17 mouse cellular contexts compared by ENCODE assay signal in genomic region chr19:10980210-10980609, GRCm38 (mm10). TPM values are rescaled to one million over a fixed set of nuclear protein-coding genes. Genes with fewer than 3 reads are reported as not detected.
DNase-seq lines count a peak whose midpoint lies in the region; ATAC-seq and TF ChIP-seq lines count a peak whose summit lies in the region.
"Had no signal": no experiment of that assay in that cellular context is flagged by ENCODE, and none has a peak within 500 bp of the region (broad histone marks: within the 10 kb centered on the region; RNA-seq: fewer than 3 reads in every experiment).

No protein-coding gene starts in this region.

- H3K4me3 ChIP-seq in heart, embryonic 13.5 days, result no peak overlapping the region
- H3K4me3 ChIP-seq in megakaryocyte, embryonic 14.5 days (replicated peaks), result peak overlapping the region; percentile 87
- peak overlapping the region; percentile 45 to 47 for H3K4me3 ChIP-seq in MEL (ENCODE audit: control insufficient read depth in 1 of 2, insufficient read depth in 1 of 2, low read depth in 2 of 2, low read length in 2 of 2)
- H3K4me3 ChIP-seq in liver, embryonic 14.5 days (ENCODE audit: insufficient read depth in 1 of 2, low read depth in 2 of 2, low read length in 2 of 2), result peak overlapping the region in 1 of 2 experiments; percentile 14; a peak in 1 of 4 replicates
- H3K4me3 ChIP-seq: embryonic facial prominence, embryonic 13.5 days; limb, embryonic 12.5 days had no signal

- TF ChIP-seq CTCF in MEL (IDR thresholded peaks at IDR 0.05 in 2 of 3, conservative IDR thresholded peaks at IDR 0.05 in 1 of 3; ENCODE audit: control insufficient read depth in 1 of 3, insufficient read depth in 1 of 3, low read depth in 2 of 3, low read length in 3 of 3, poor library complexity in 1 of 3, severe bottlenecking in 1 of 3), result no peak
- no peak for TF ChIP-seq CTCF in liver, embryonic 14.5 days (IDR thresholded peaks at IDR 0.05; ENCODE audit: low read depth)

- no peak for TF ChIP-seq POLR2A in MEL (IDR thresholded peaks at IDR 0.05; ENCODE audit: control insufficient read depth in 1 of 2, insufficient read depth in 1 of 2, low read depth in 1 of 2, low read length in 2 of 2, poor library complexity in 1 of 2)

- TF ChIP-seq RAD21 in MEL (IDR thresholded peaks at IDR 0.05; ENCODE audit: low read depth, low read length), result no peak

- TF ChIP-seq EP300 in MEL (IDR thresholded peaks at IDR 0.05; ENCODE audit: low read depth in 1 of 2, low read length in 2 of 2), result no peak
- TF ChIP-seq EP300 in liver, embryonic 14.5 days (IDR thresholded peaks at IDR 0.05; ENCODE audit: low read depth), result no peak

- H3K27ac ChIP-seq in heart, embryonic 13.5 days (replicated peaks), result no peak overlapping the region
- no peak overlapping the region for H3K27ac ChIP-seq in MEL (ENCODE audit: control insufficient read depth, low read depth, low read length)
- H3K27ac ChIP-seq in liver, embryonic 14.5 days, result no peak overlapping the region
- H3K27ac ChIP-seq: embryonic facial prominence, embryonic 13.5 days; limb, embryonic 12.5 days had no signal

- no peak for DNase-seq in heart, postnatal 25 days (ENCODE audit: low spot score)
- DNase-seq in MEL (ENCODE audit: low read depth, low spot score), result peak; percentile 15
- no peak for DNase-seq in liver, embryonic 14.5 days (ENCODE audit: low read depth in 3 of 3, low spot score in 3 of 3)
- DNase-seq in kidney, adult 11 months, result no peak
- DNase-seq in layer of hippocampus, postnatal 25 days (ENCODE audit: extremely low spot score in 1 of 2, low spot score in 1 of 2), result no peak

- no peaks in the 10 kb centered on the region for H3K9me3 ChIP-seq in heart, embryonic 13.5 days
- 0 out of 2 replicates have a peak, but pooled peaks cover 3% of the 10 kb centered on the region for H3K9me3 ChIP-seq in megakaryocyte, embryonic 14.5 days
- no peaks in the 10 kb centered on the region for H3K9me3 ChIP-seq in MEL (replicated peaks; ENCODE audit: insufficient read depth, low read length)
- no peaks in the 10 kb centered on the region for H3K9me3 ChIP-seq in liver, embryonic 14.5 days (ENCODE audit: control insufficient read depth, low read length)
- H3K9me3 ChIP-seq: embryonic facial prominence, embryonic 13.5 days; limb, embryonic 12.5 days had no signal

- H3K27me3 ChIP-seq in heart, embryonic 13.5 days (replicated peaks), result peaks cover 8% of the 10 kb centered on the region; the same call in 1 of the 2 replicates
- H3K27me3 ChIP-seq in megakaryocyte, embryonic 14.5 days (replicated peaks), result peaks cover 39% of the 10 kb centered on the region
- no peaks in the 10 kb centered on the region for H3K27me3 ChIP-seq in MEL (ENCODE audit: control insufficient read depth in 1 of 2, insufficient read depth in 2 of 2, low read length in 2 of 2)
- H3K27me3 ChIP-seq in liver, embryonic 14.5 days (ENCODE audit: control insufficient read depth, insufficient read depth, low read length), result no peaks in the 10 kb centered on the region
- H3K27me3 ChIP-seq: embryonic facial prominence, embryonic 13.5 days; limb, embryonic 12.5 days had no signal

- H3K36me3 ChIP-seq in heart, embryonic 13.5 days, result no peaks in the 10 kb centered on the region
- no peaks in the 10 kb centered on the region for H3K36me3 ChIP-seq in megakaryocyte, embryonic 14.5 days (replicated peaks; ENCODE audit: low read length)
- H3K36me3 ChIP-seq in MEL (ENCODE audit: control insufficient read depth in 1 of 2, insufficient read depth in 2 of 2, low read length in 2 of 2), result no peaks in the 10 kb centered on the region
- H3K36me3 ChIP-seq in liver, embryonic 14.5 days (replicated peaks; ENCODE audit: control insufficient read depth, insufficient read depth, low read depth), result no peaks in the 10 kb centered on the region
- H3K36me3 ChIP-seq: embryonic facial prominence, embryonic 13.5 days; limb, embryonic 12.5 days had no signal

- intact Hi-C loops in heart, postnatal 25 days (cut with DNase I), result no loop called here

- no peak overlapping the region for H3K9ac ChIP-seq in heart, embryonic 13.5 days
- H3K9ac ChIP-seq in MEL (ENCODE audit: control insufficient read depth, low read depth, low read length, poor library complexity, severe bottlenecking), result 0 out of 2 replicates have a peak overlapping the region, but pooled peaks have one; percentile 13
- no peak overlapping the region for H3K9ac ChIP-seq in liver, embryonic 14.5 days (replicated peaks)
- H3K9ac ChIP-seq: embryonic facial prominence, embryonic 13.5 days; limb, embryonic 12.5 days had no signal

- H3K79me2 ChIP-seq in MEL (ENCODE audit: control insufficient read depth, insufficient read depth, low read length, poor library complexity), result no peaks in the 10 kb centered on the region

- H3K4me1 ChIP-seq in heart, embryonic 13.5 days, result peaks cover 7% of the 10 kb centered on the region
- peaks cover 26% of the 10 kb centered on the region for H3K4me1 ChIP-seq in megakaryocyte, embryonic 14.5 days
- peaks cover 0 to 5% of the 10 kb centered on the region in 2 experiments; a peak in 2 of 4 replicates for H3K4me1 ChIP-seq in MEL (ENCODE audit: control insufficient read depth in 1 of 2, insufficient read depth in 2 of 2, low read length in 2 of 2)
- H3K4me1 ChIP-seq in liver, embryonic 14.5 days (replicated peaks; ENCODE audit: control insufficient read depth in 2 of 2, insufficient read depth in 2 of 2, low read length in 1 of 2), result peaks cover 0 to 8% of the 10 kb centered on the region in 2 experiments; a peak in 2 of 4 replicates

- no peak for ATAC-seq in heart, embryonic 13.5 days (ENCODE audit: extremely low read depth, insufficient number of reproducible peaks, low FRiP score, low TSS enrichment)
- ATAC-seq in megakaryocyte, adult 5-6 weeks (ENCODE audit: poor library complexity, severe bottlenecking), result no peak
- no peak for ATAC-seq in liver, embryonic 14.5 days (ENCODE audit: insufficient read depth)

- WGBS in heart, embryonic 13.5 days, result 77% methylated on average over 5 of the region's 5 CpGs
- WGBS in liver, embryonic 14.5 days (ENCODE audit: insufficient replicate concordance), result 44% methylated on average over 5 of the region's 5 CpGs

- 0 out of 2 replicates have a peak overlapping the region, but pooled peaks have one; percentile 44 for H3K4me2 ChIP-seq in heart, embryonic 13.5 days
- H3K4me2 ChIP-seq in liver, embryonic 14.5 days (ENCODE audit: low read depth), result peak overlapping the region; percentile 37; the same call in 1 of the 2 replicates
- H3K4me2 ChIP-seq: limb, embryonic 12.5 days had no signal

RNA-seq across cellular contexts. Expression of gene Ms4a10, which starts 5.7 kb away (rescaled TPM):
- 0.15 TPM in 1 of 2 replicates, not detected in the other for polyA plus RNA-seq in heart, embryonic 13.5 days (2015; fragmentation: Nextera tagmentation; extraction: Ambion mirVana)
- not detected for total RNA-seq in heart, postnatal 25 days (2021)
- polyA plus RNA-seq in megakaryocyte, embryonic 14.5 days (2012; ENCODE audit: insufficient read depth, low replicate concordance), result not detected in 2 replicates
- total RNA-seq in megakaryocyte, adult 5-6 weeks (2015), result not detected in 2 replicates
- not detected in 2 replicates for total RNA-seq in megakaryocyte, adult 5-6 weeks (2017)
- not detected in 2 replicates for total RNA-seq in MEL (2012; rRNA removed)
- polyA plus RNA-seq in MEL (2012; ENCODE audit: insufficient read depth in 1 of 2, insufficient read length in 2 of 2, low read depth in 1 of 2, low replicate concordance in 2 of 2, missing spikeins in 1 of 2), result not detected
- not detected in 2 replicates for polyA plus RNA-seq in liver, embryonic 14.5 days (2012; rRNA removed)
- polyA plus RNA-seq in liver, embryonic 14.5 days (2014; fragmentation: Nextera tagmentation; extraction: Ambion mirVana), result 0.23 TPM in 1 of 2 replicates, not detected in the other
- not detected for total RNA-seq in layer of hippocampus, postnatal 25 days (2021)
- total RNA-seq: heart, adult 2 months; left cerebral cortex, adult 18-20 months; monocyte, adult 5-6 weeks had no signal
- polyA plus RNA-seq: CD4-positive, CD25-positive, alpha-beta regulatory T cell, adult 4 months; embryonic facial prominence, embryonic 13.5 days; frontal cortex, adult 2 months; heart, adult 2 months; limb, embryonic 12.5 days; lung, postnatal 0 days had no signal

RNA-seq across cellular contexts. Expression of gene Ms4a15, which starts 12.8 kb away (rescaled TPM):
- not detected in 2 replicates for polyA plus RNA-seq in heart, embryonic 13.5 days (2015; fragmentation: Nextera tagmentation; extraction: Ambion mirVana)
- not detected for total RNA-seq in heart, postnatal 25 days (2021)
- not detected in 2 replicates for polyA plus RNA-seq in megakaryocyte, embryonic 14.5 days (2012; ENCODE audit: insufficient read depth, low replicate concordance)
- not detected in 2 replicates for total RNA-seq in megakaryocyte, adult 5-6 weeks (2015)
- not detected in 2 replicates for total RNA-seq in megakaryocyte, adult 5-6 weeks (2017)
- total RNA-seq in MEL (2012; rRNA removed), result not detected in 2 replicates
- polyA plus RNA-seq in MEL (2012; ENCODE audit: insufficient read depth in 1 of 2, insufficient read length in 2 of 2, low read depth in 1 of 2, low replicate concordance in 2 of 2, missing spikeins in 1 of 2), result not detected
- polyA plus RNA-seq in liver, embryonic 14.5 days (2012; rRNA removed), result not detected in 2 replicates
- not detected in 2 replicates for polyA plus RNA-seq in liver, embryonic 14.5 days (2014; fragmentation: Nextera tagmentation; extraction: Ambion mirVana)
- total RNA-seq in layer of hippocampus, postnatal 25 days (2021), result not detected
- total RNA-seq: adrenal gland, adult 18-20 months; heart, adult 2 months; left cerebral cortex, adult 18-20 months had no signal
- polyA plus RNA-seq: embryonic facial prominence, embryonic 13.5 days; heart, adult 2 months; limb, embryonic 12.5 days had no signal

RNA-seq across cellular contexts. Expression of gene Ccdc86, which starts 31.1 kb away (rescaled TPM):
- polyA plus RNA-seq in heart, embryonic 13.5 days (2015; fragmentation: Nextera tagmentation; extraction: Ambion mirVana), result 18.8 and 19.9 TPM in 2 replicates
- total RNA-seq in heart, postnatal 25 days (2021), result 1 to 10 TPM; 5.7 to 6.2 TPM
- 25.4 and 33.6 TPM in 2 replicates for polyA plus RNA-seq in megakaryocyte, embryonic 14.5 days (2012; ENCODE audit: insufficient read depth, low replicate concordance)
- total RNA-seq in megakaryocyte, adult 5-6 weeks (2015), result 11.1 and 11.3 TPM in 2 replicates
- 10.8 and 16.7 TPM in 2 replicates for total RNA-seq in megakaryocyte, adult 5-6 weeks (2017)
- total RNA-seq in MEL (2012; rRNA removed), result 20.2 and 29.5 TPM in 2 replicates
- polyA plus RNA-seq in MEL (2012; ENCODE audit: insufficient read depth in 1 of 2, insufficient read length in 2 of 2, low read depth in 1 of 2, low replicate concordance in 2 of 2, missing spikeins in 1 of 2), result 10 to 100 TPM in 1 of 2 experiments, not detected in 1; 50.9 TPM
- polyA plus RNA-seq in liver, embryonic 14.5 days (2012; rRNA removed), result 3.3 and 4.9 TPM in 2 replicates
- 9.9 and 10.6 TPM in 2 replicates for polyA plus RNA-seq in liver, embryonic 14.5 days (2014; fragmentation: Nextera tagmentation; extraction: Ambion mirVana)
- 1 to 10 TPM; 7.8 to 9.4 TPM for total RNA-seq in layer of hippocampus, postnatal 25 days (2021)

RNA-seq across cellular contexts. Expression of gene Ms4a18, which starts 37.6 kb away (rescaled TPM):
- polyA plus RNA-seq in heart, embryonic 13.5 days (2015; fragmentation: Nextera tagmentation; extraction: Ambion mirVana), result not detected in 2 replicates
- total RNA-seq in heart, postnatal 25 days (2021), result not detected
- not detected in 2 replicates for polyA plus RNA-seq in megakaryocyte, embryonic 14.5 days (2012; ENCODE audit: insufficient read depth, low replicate concordance)
- not detected in 2 replicates for total RNA-seq in megakaryocyte, adult 5-6 weeks (2015)
- total RNA-seq in megakaryocyte, adult 5-6 weeks (2017), result not detected in 2 replicates
- not detected in 2 replicates for total RNA-seq in MEL (2012; rRNA removed)
- polyA plus RNA-seq in MEL (2012; ENCODE audit: insufficient read depth in 1 of 2, insufficient read length in 2 of 2, low read depth in 1 of 2, low replicate concordance in 2 of 2, missing spikeins in 1 of 2), result not detected
- polyA plus RNA-seq in liver, embryonic 14.5 days (2012; rRNA removed), result 0.02 TPM in 1 of 2 replicates, not detected in the other
- not detected in 2 replicates for polyA plus RNA-seq in liver, embryonic 14.5 days (2014; fragmentation: Nextera tagmentation; extraction: Ambion mirVana)
- total RNA-seq in layer of hippocampus, postnatal 25 days (2021), result not detected
- total RNA-seq: adrenal gland, adult 18-20 months; heart, adult 2 months; left cerebral cortex, adult 18-20 months; monocyte, adult 5-6 weeks had no signal
- polyA plus RNA-seq: CD4-positive, CD25-positive, alpha-beta regulatory T cell, adult 4 months; embryonic facial prominence, embryonic 13.5 days; frontal cortex, adult 2 months; heart, adult 2 months; limb, embryonic 12.5 days; lung, postnatal 0 days had no signal

RNA-seq across cellular contexts. Expression of gene Ptgdr2, which starts 43.2 kb away (rescaled TPM):
- 0.11 TPM in 1 of 2 replicates, not detected in the other for polyA plus RNA-seq in heart, embryonic 13.5 days (2015; fragmentation: Nextera tagmentation; extraction: Ambion mirVana)
- total RNA-seq in heart, postnatal 25 days (2021), result under 1 TPM in 1 of 2 experiments, not detected in 1; 0.08 TPM
- polyA plus RNA-seq in megakaryocyte, embryonic 14.5 days (2012; ENCODE audit: insufficient read depth, low replicate concordance), result not detected in 2 replicates
- total RNA-seq in megakaryocyte, adult 5-6 weeks (2015), result 0.21 TPM in 1 of 2 replicates, not detected in the other
- 0.07 and 0.20 TPM in 2 replicates for total RNA-seq in megakaryocyte, adult 5-6 weeks (2017)
- 0.33 and 0.46 TPM in 2 replicates for total RNA-seq in MEL (2012; rRNA removed)
- polyA plus RNA-seq in MEL (2012; ENCODE audit: insufficient read depth in 1 of 2, insufficient read length in 2 of 2, low read depth in 1 of 2, low replicate concordance in 2 of 2, missing spikeins in 1 of 2), result under 1 TPM in 1 of 2 experiments, not detected in 1; 0.31 TPM
- 0.02 and 0.04 TPM in 2 replicates for polyA plus RNA-seq in liver, embryonic 14.5 days (2012; rRNA removed)
- 0.05 and 0.09 TPM in 2 replicates for polyA plus RNA-seq in liver, embryonic 14.5 days (2014; fragmentation: Nextera tagmentation; extraction: Ambion mirVana)
- under 1 TPM; 0.22 to 0.26 TPM for total RNA-seq in layer of hippocampus, postnatal 25 days (2021)
- total RNA-seq: adrenal gland, adult 18-20 months; heart, adult 2 months had no signal
- polyA plus RNA-seq: CD4-positive, CD25-positive, alpha-beta regulatory T cell, adult 4 months had no signal
